ENCODE assay signal across 8 mouse cellular contexts in the genomic region with DNA sequence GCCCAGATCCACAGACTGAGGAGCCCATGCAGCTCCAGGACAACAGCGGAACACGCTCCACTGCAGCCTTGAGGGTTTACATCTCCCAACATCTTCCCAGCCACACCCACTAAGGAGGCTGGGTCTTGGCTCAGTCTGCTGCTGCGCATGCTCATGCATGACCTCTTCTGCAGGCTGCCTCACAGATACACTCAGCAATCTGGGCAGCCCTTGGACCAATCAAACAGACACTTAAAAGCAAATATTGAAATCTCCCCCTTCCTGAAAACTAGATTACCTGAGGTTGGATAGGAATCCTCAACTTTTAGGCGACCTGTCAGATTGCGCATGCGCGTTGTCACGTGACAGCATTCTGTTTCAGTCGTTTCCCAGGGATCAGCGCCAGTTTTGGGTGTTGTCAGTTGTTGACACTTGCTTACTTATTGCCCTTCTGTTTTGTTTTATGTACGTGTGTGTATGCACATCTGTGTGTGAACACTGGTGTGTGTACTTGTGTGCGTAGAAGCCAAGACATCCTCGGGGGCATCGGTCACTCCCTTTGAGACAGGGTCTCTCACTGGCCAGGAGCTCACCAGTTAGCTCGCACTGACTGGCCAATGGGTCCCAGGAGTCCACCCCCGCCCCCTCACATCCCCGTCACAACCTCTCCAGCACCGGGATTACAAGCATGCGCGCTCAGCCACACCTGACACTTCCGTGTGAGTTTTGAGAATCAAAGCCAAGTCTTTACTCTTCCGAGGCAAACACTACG. TPM values are rescaled to one million over a fixed set of nuclear protein-coding genes. Genes with fewer than 3 reads are reported as not detected.
A peak's percentile ranks its signal among the peaks of the same experiment; 100 is the strongest.
DNase-seq lines count a peak whose midpoint lies in the region; ATAC-seq and TF ChIP-seq lines count a peak whose summit lies in the region.

No protein-coding gene starts in this region.

- dilution Hi-C loops in CH12.LX (cut with MboI; ENCODE audit: extremely low pct_ligation_motif_present, extremely low pct_unique_long_range_greater_than_20kb, low sequenced_read_pairs) = no loop called here

- H3K4me1 ChIP-seq in CH12.LX (ENCODE audit: control insufficient read depth in 1 of 2, insufficient read depth in 2 of 2) = no peaks in the 10 kb centered on the region
- H3K4me1 ChIP-seq in forebrain, embryonic 14.5 days (ENCODE audit: control insufficient read depth, insufficient read depth, low read length) = no peaks in the 10 kb centered on the region
- H3K4me1 ChIP-seq in liver, embryonic 12.5 days = peaks cover 12% of the 10 kb centered on the region; the same call in 1 of the 2 replicates
- H3K4me1 ChIP-seq in stomach, embryonic 15.5 days = peaks cover 11% of the 10 kb centered on the region; the same call in 1 of the 2 replicates

- peak; percentile 68 for ATAC-seq in forebrain, embryonic 14.5 days
- ATAC-seq in liver, embryonic 12.5 days = peak; percentile 67; the same call in 1 of the 2 replicates
- ATAC-seq in monocyte, adult 5-6 weeks (replicated peaks; ENCODE audit: insufficient number of reproducible peaks, low FRiP score, low TSS enrichment, poor library complexity, severe bottlenecking) = peak; percentile 57; the same call in 1 of the 2 replicates
- ATAC-seq in stomach, embryonic 15.5 days (ENCODE audit: insufficient read depth, low FRiP score, low read depth) = peak; percentile 57; the same call in 1 of the 2 replicates

- no peak for TF ChIP-seq RAD21 in CH12.LX (IDR thresholded peaks at IDR 0.05; ENCODE audit: low read depth, low read length)

- DNase-seq in CH12.LX (ENCODE audit: extremely low read depth) = no peak
- DNase-seq in c-Kit-positive CD71-positive TER-119-positive erythroid progenitor cells, embryonic 14.5 days (ENCODE audit: low spot score) = peak; percentile 61
- DNase-seq in forebrain, embryonic 14.5 days (ENCODE audit: low spot score) = peak; percentile 68
- peak; percentile 76 to 81 for DNase-seq in heart, postnatal 10 days
- DNase-seq in kidney, postnatal 25 days = peak; percentile 74 to 84

- H3K27me3 ChIP-seq in CH12.LX (replicated peaks) = peaks cover 80% of the 10 kb centered on the region
- no peaks in the 10 kb centered on the region for H3K27me3 ChIP-seq in forebrain, embryonic 14.5 days (replicated peaks; ENCODE audit: control insufficient read depth, insufficient read depth, low read length)
- H3K27me3 ChIP-seq in liver, embryonic 12.5 days (replicated peaks) = 0 out of 2 replicates have a peak, but pooled peaks cover 7% of the 10 kb centered on the region
- no peaks in the 10 kb centered on the region for H3K27me3 ChIP-seq in stomach, embryonic 15.5 days (replicated peaks)

- no peak overlapping the region for H3K4me3 ChIP-seq in CH12.LX (replicated peaks in 1 of 3; ENCODE audit: low read depth in 2 of 3, low read length in 2 of 3, poor library complexity in 1 of 3)
- peak overlapping the region; percentile 17 for H3K4me3 ChIP-seq in forebrain, embryonic 14.5 days (ENCODE audit: low read depth, low read length)
- H3K4me3 ChIP-seq in liver, embryonic 12.5 days = peak overlapping the region; percentile 36
- H3K4me3 ChIP-seq in stomach, embryonic 15.5 days (replicated peaks) = peak overlapping the region; percentile 18

- H3K36me3 ChIP-seq in CH12.LX (replicated peaks in 1 of 2; ENCODE audit: control insufficient read depth in 1 of 2, insufficient read depth in 1 of 2, low read length in 1 of 2) = no peaks in the 10 kb centered on the region
- H3K36me3 ChIP-seq in forebrain, embryonic 14.5 days (ENCODE audit: control insufficient read depth, insufficient read depth, low read length) = 0 out of 2 replicates have a peak, but pooled peaks cover 3% of the 10 kb centered on the region
- no peaks in the 10 kb centered on the region for H3K36me3 ChIP-seq in liver, embryonic 12.5 days
- H3K36me3 ChIP-seq in stomach, embryonic 15.5 days = no peaks in the 10 kb centered on the region

- no peak for TF ChIP-seq CTCF in CH12.LX (conservative IDR thresholded peaks at IDR 0.05 in 1 of 2, IDR thresholded peaks at IDR 0.05 in 1 of 2; ENCODE audit: low read depth in 2 of 2, low read length in 2 of 2)

- intact Hi-C loops in heart, postnatal 10 days (cut with DNase I) = no loop called here

- H3K4me2 ChIP-seq in CH12.LX (ENCODE audit: insufficient read depth, low read depth, poor library complexity, severe bottlenecking) = no peak overlapping the region
- H3K4me2 ChIP-seq in forebrain, embryonic 14.5 days (ENCODE audit: low read length) = peak overlapping the region; percentile 48
- H3K4me2 ChIP-seq in liver, embryonic 12.5 days = peak overlapping the region; percentile 60
- H3K4me2 ChIP-seq in stomach, embryonic 15.5 days = peak overlapping the region; percentile 48

- H3K79me2 ChIP-seq in CH12.LX (replicated peaks; ENCODE audit: control insufficient read depth, extremely low read depth, insufficient read depth, poor library complexity, severe bottlenecking) = no peaks in the 10 kb centered on the region

- TF ChIP-seq POLR2A in CH12.LX (IDR thresholded peaks at IDR 0.05; ENCODE audit: low read depth, low read length) = no peak

- in situ Hi-C loops in CH12.LX (cut with MboI; ENCODE audit: low pct_ligation_motif_present, low pct_unique_long_range_greater_than_20kb, low sequenced_read_pairs) = no loop called here

- no peak overlapping the region for H3K9ac ChIP-seq in CH12.LX (ENCODE audit: insufficient read depth, low read depth)
- peak overlapping the region; percentile 2; the same call in 1 of the 2 replicates for H3K9ac ChIP-seq in forebrain, embryonic 14.5 days (ENCODE audit: low read length)
- H3K9ac ChIP-seq in liver, embryonic 12.5 days = 0 out of 2 replicates have a peak overlapping the region, but pooled peaks have one; percentile 49
- H3K9ac ChIP-seq in stomach, embryonic 15.5 days = no peak overlapping the region

- H3K27ac ChIP-seq in CH12.LX (ENCODE audit: insufficient read depth, low read depth) = no peak overlapping the region
- 0 out of 2 replicates have a peak overlapping the region, but pooled peaks have one; percentile 21 for H3K27ac ChIP-seq in forebrain, embryonic 14.5 days (ENCODE audit: low read depth, low read length)
- 0 out of 2 replicates have a peak overlapping the region, but pooled peaks have one; percentile 22 for H3K27ac ChIP-seq in liver, embryonic 12.5 days
- H3K27ac ChIP-seq in stomach, embryonic 15.5 days = peak overlapping the region; percentile 40; the same call in 1 of the 2 replicates

- WGBS in forebrain, embryonic 14.5 days = 62% methylated on average over 23 of the region's 23 CpGs
- WGBS in liver, embryonic 12.5 days (ENCODE audit: insufficient replicate concordance) = 65% methylated on average over 23 of the region's 23 CpGs
- WGBS in stomach, embryonic 15.5 days = 61% methylated on average over 23 of the region's 23 CpGs

- peaks cover 2% of the 10 kb centered on the region for H3K9me3 ChIP-seq in CH12.LX (replicated peaks; ENCODE audit: low read length)
- no peaks in the 10 kb centered on the region for H3K9me3 ChIP-seq in forebrain, embryonic 14.5 days (replicated peaks; ENCODE audit: control insufficient read depth, low read length)
- H3K9me3 ChIP-seq in liver, embryonic 12.5 days (replicated peaks) = no peaks in the 10 kb centered on the region
- no peaks in the 10 kb centered on the region for H3K9me3 ChIP-seq in stomach, embryonic 15.5 days

- TF ChIP-seq EP300 in CH12.LX (IDR thresholded peaks at IDR 0.05; ENCODE audit: low read length) = no peak

RNA-seq across cellular contexts. Expression of a gene that starts 8.9 kb away (rescaled TPM):
- 80.8 and 105 TPM in 2 replicates for total RNA-seq in CH12.LX (2012; rRNA removed)
- total RNA-seq in CH12.LX (2014; rRNA removed) = 19.6 and 19.8 TPM in 2 replicates
- polyA plus RNA-seq in CH12.LX (2012; ENCODE audit: insufficient read length, low read depth) = 91.0 and 93.2 TPM in 2 replicates
- polyA plus RNA-seq in forebrain, embryonic 14.5 days (2014; fragmentation: Nextera tagmentation; extraction: Ambion mirVana) = 28.3 and 45.5 TPM in 2 replicates
- total RNA-seq in heart, postnatal 10 days (2021) = 10 to 100 TPM; 56.7 to 58.4 TPM
- 26.4 and 27.3 TPM in 2 replicates for polyA plus RNA-seq in liver, embryonic 12.5 days (2016; fragmentation: Nextera tagmentation; extraction: Ambion mirVana)
- 8.7 to 20.4 TPM (median 12.8 TPM) in 3 replicates for total RNA-seq in monocyte, adult 5-6 weeks (2017)
- 62.6 and 64.3 TPM in 2 replicates for polyA plus RNA-seq in stomach, embryonic 15.5 days (2015; fragmentation: Nextera tagmentation; extraction: Ambion mirVana)

RNA-seq across cellular contexts. Expression of a gene that starts 30.4 kb away (rescaled TPM):
- 0.80 and 1.3 TPM in 2 replicates for total RNA-seq in CH12.LX (2012; rRNA removed)
- total RNA-seq in CH12.LX (2014; rRNA removed) = 0.82 and 0.97 TPM in 2 replicates
- polyA plus RNA-seq in CH12.LX (2012; ENCODE audit: insufficient read length, low read depth) = 1.2 and 1.4 TPM in 2 replicates
- 11.0 and 12.5 TPM in 2 replicates for polyA plus RNA-seq in forebrain, embryonic 14.5 days (2014; fragmentation: Nextera tagmentation; extraction: Ambion mirVana)
- under 1 TPM in 1 of 2 experiments, not detected in 1; 0.22 TPM for total RNA-seq in heart, postnatal 10 days (2021)
- 1.8 and 2.4 TPM in 2 replicates for polyA plus RNA-seq in liver, embryonic 12.5 days (2016; fragmentation: Nextera tagmentation; extraction: Ambion mirVana)
- total RNA-seq in monocyte, adult 5-6 weeks (2017) = 0.96 to 2.3 TPM (median 1.8 TPM) in 3 replicates
- polyA plus RNA-seq in stomach, embryonic 15.5 days (2015; fragmentation: Nextera tagmentation; extraction: Ambion mirVana) = 2.1 and 2.6 TPM in 2 replicates

RNA-seq across cellular contexts. Expression of a gene that starts 30.4 kb away (rescaled TPM):
- 9.4 and 15.9 TPM in 2 replicates for total RNA-seq in CH12.LX (2012; rRNA removed)
- total RNA-seq in CH12.LX (2014; rRNA removed) = 0.65 and 0.79 TPM in 2 replicates
- 2.4 and 2.7 TPM in 2 replicates for polyA plus RNA-seq in CH12.LX (2012; ENCODE audit: insufficient read length, low read depth)
- polyA plus RNA-seq in forebrain, embryonic 14.5 days (2014; fragmentation: Nextera tagmentation; extraction: Ambion mirVana) = 24.6 and 35.8 TPM in 2 replicates
- total RNA-seq in heart, postnatal 10 days (2021) = 10 to 100 TPM; 66.3 to 67.2 TPM
- polyA plus RNA-seq in liver, embryonic 12.5 days (2016; fragmentation: Nextera tagmentation; extraction: Ambion mirVana) = 1.8 and 2.0 TPM in 2 replicates
- total RNA-seq in monocyte, adult 5-6 weeks (2017) = 0.21 to 0.86 TPM (median 0.49 TPM) in 3 replicates
- 18.7 and 19.3 TPM in 2 replicates for polyA plus RNA-seq in stomach, embryonic 15.5 days (2015; fragmentation: Nextera tagmentation; extraction: Ambion mirVana)

RNA-seq across cellular contexts. Expression of a gene that starts 41.1 kb away (rescaled TPM):
- total RNA-seq in CH12.LX (2012; rRNA removed) (402 and 538 TPM in 2 replicates), CH12.LX (2014; rRNA removed) (400 and 449 TPM in 2 replicates)
- 554 and 605 TPM in 2 replicates for polyA plus RNA-seq in CH12.LX (2012; ENCODE audit: insufficient read length, low read depth)
- 293 and 315 TPM in 2 replicates for polyA plus RNA-seq in forebrain, embryonic 14.5 days (2014; fragmentation: Nextera tagmentation; extraction: Ambion mirVana)
- 100 to 1,000 TPM; 105 to 112 TPM for total RNA-seq in heart, postnatal 10 days (2021)
- polyA plus RNA-seq in liver, embryonic 12.5 days (2016; fragmentation: Nextera tagmentation; extraction: Ambion mirVana) = 247 and 262 TPM in 2 replicates
- 130 to 164 TPM (median 159 TPM) in 3 replicates for total RNA-seq in monocyte, adult 5-6 weeks (2017)
- 299 and 315 TPM in 2 replicates for polyA plus RNA-seq in stomach, embryonic 15.5 days (2015; fragmentation: Nextera tagmentation; extraction: Ambion mirVana)

RNA-seq across cellular contexts. Expression of a gene that starts 48.8 kb away (rescaled TPM):
- total RNA-seq in CH12.LX (2012; rRNA removed) (0.63 and 1.1 TPM in 2 replicates), CH12.LX (2014; rRNA removed) (not detected in 2 replicates)
- 0.16 TPM in 1 of 2 replicates, not detected in the other for polyA plus RNA-seq in CH12.LX (2012; ENCODE audit: insufficient read length, low read depth)
- 0.09 and 0.15 TPM in 2 replicates for polyA plus RNA-seq in forebrain, embryonic 14.5 days (2014; fragmentation: Nextera tagmentation; extraction: Ambion mirVana)
- total RNA-seq in heart, postnatal 10 days (2021) = under 1 TPM; 0.07 to 0.12 TPM
- 0.23 and 0.26 TPM in 2 replicates for polyA plus RNA-seq in liver, embryonic 12.5 days (2016; fragmentation: Nextera tagmentation; extraction: Ambion mirVana)
- 0.19 TPM in 1 of 3 replicates, not detected in the others for total RNA-seq in monocyte, adult 5-6 weeks (2017)
- 1.8 and 2.0 TPM in 2 replicates for polyA plus RNA-seq in stomach, embryonic 15.5 days (2015; fragmentation: Nextera tagmentation; extraction: Ambion mirVana)

Comparison
In these comparisons a context has a peak if more than half of its experiments do, and no peak if none do; other contexts are left out.
1. H3K4me3 ChIP-seq: peak in forebrain, embryonic 14.5 days (single experiment), liver, embryonic 12.5 days (single experiment) and stomach, embryonic 15.5 days (single experiment); none in CH12.LX (0 of 3).
2. H3K9ac ChIP-seq: peak in forebrain, embryonic 14.5 days (single experiment) and liver, embryonic 12.5 days (single experiment); none in CH12.LX (single experiment) and stomach, embryonic 15.5 days (single experiment).
3. Peak in every context shown above with its lines, with median percentiles within 50 percentile points of each other: ATAC-seq.